Mouse (Mus musculus): ENCODE results near the gene Wtap. TPM values are rescaled to one million over a fixed set of nuclear protein-coding genes. Genes with fewer than 3 reads are reported as not detected.

The Wtap gene
- polyA plus RNA-seq, 1 experiment from 2014 or later: 210 TPM

Other genes with a start within 250 kb of the Wtap start
- 8.9 and 9.7 TPM in 2 replicates for gene Igf2r, start 224.5 kb downstream of the Wtap start, polyA plus RNA-seq (2015; fragmentation: Nextera tagmentation; extraction: Ambion mirVana)
- 0.10 and 0.26 TPM in 2 replicates for gene Mas1, start 126.0 kb downstream of the Wtap start, polyA plus RNA-seq (2015; fragmentation: Nextera tagmentation; extraction: Ambion mirVana)
- not detected in 2 replicates for gene Mrgprh, start 118.1 kb downstream of the Wtap start, polyA plus RNA-seq (2015; fragmentation: Nextera tagmentation; extraction: Ambion mirVana)
- gene Pnldc1, start 83.9 kb downstream of the Wtap start, polyA plus RNA-seq (2015; fragmentation: Nextera tagmentation; extraction: Ambion mirVana): 1.7 and 2.0 TPM in 2 replicates
- 409 and 414 TPM in 2 replicates for gene Tcp1, start 78.5 kb downstream of the Wtap start, polyA plus RNA-seq (2015; fragmentation: Nextera tagmentation; extraction: Ambion mirVana)
- 218 and 237 TPM in 2 replicates for gene Mrpl18, start 77.8 kb downstream of the Wtap start, polyA plus RNA-seq (2015; fragmentation: Nextera tagmentation; extraction: Ambion mirVana)
- 0.59 and 0.81 TPM in 2 replicates for gene Acat3, start 53.6 kb downstream of the Wtap start, polyA plus RNA-seq (2015; fragmentation: Nextera tagmentation; extraction: Ambion mirVana)
- gene Acat2, start 33.4 kb downstream of the Wtap start, polyA plus RNA-seq (2015; fragmentation: Nextera tagmentation; extraction: Ambion mirVana): 67.7 and 69.2 TPM in 2 replicates
- gene Sod2, start 12.7 kb upstream of the Wtap start, polyA plus RNA-seq (2015; fragmentation: Nextera tagmentation; extraction: Ambion mirVana): 133 and 143 TPM in 2 replicates
- 0.16 TPM in 1 of 2 replicates, not detected in the other for gene Gpr31b, start 58.1 kb upstream of the Wtap start, polyA plus RNA-seq (2015; fragmentation: Nextera tagmentation; extraction: Ambion mirVana)
- 0.21 TPM in 1 of 2 replicates, not detected in the other for gene Tcp10b, start 66.9 kb upstream of the Wtap start, polyA plus RNA-seq (2015; fragmentation: Nextera tagmentation; extraction: Ambion mirVana)
- 0.40 and 0.49 TPM in 2 replicates for gene Unc93a, start 137.6 kb upstream of the Wtap start, polyA plus RNA-seq (2015; fragmentation: Nextera tagmentation; extraction: Ambion mirVana)
- gene Smok2a, start 227.0 kb upstream of the Wtap start, polyA plus RNA-seq (2015; fragmentation: Nextera tagmentation; extraction: Ambion mirVana): not detected in 2 replicates
- gene Smok2b, start 236.1 kb upstream of the Wtap start, polyA plus RNA-seq (2015; fragmentation: Nextera tagmentation; extraction: Ambion mirVana): not detected in 2 replicates